Mouse (Mus musculus) G1E-ER4 (cell line): ENCODE results near the gene Phactr1. TPM values are rescaled to one million over a fixed set of nuclear protein-coding genes. Genes with fewer than 3 reads are reported as not detected.

Source experiments
- GATA1 ChIP-seq: IDR thresholded peaks from one replicate; pipeline ENCODE4 v1.8.0; 2012; ENCODE audit warnings: low read length, inconsistent platforms
- polyA plus RNA-seq: library from polyadenylated mRNA; stranded (reverse); fragments of >175 nt; gene quantifications from 2 replicates; pipeline ENCODE4 v1.2.3, GENCODE M21; 2012

Gene Phactr1
- polyA plus RNA-seq, 1 experiment, result not detected

DNA sequence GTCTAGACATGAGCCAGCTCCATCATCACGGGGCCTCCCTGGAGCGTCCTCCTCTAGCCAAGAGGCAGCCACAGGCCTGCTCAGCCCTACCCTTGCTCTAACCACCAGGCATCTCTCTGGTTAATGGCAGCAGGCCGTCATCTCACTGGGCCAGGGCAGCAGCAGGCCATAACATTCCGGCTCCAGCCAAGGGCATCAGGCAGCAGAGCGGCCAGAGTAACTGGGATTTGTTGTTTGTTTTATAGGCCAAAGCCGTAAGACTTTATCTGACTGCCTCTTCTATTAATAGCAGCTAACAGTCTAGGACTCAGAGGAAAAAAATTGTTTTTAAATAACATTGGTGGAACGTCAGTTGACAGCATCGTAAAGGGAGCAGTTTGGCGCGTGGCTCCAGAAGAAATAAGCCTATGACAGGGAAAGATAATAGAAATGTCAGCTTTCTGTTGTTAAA is 451.3 kb downstream of the Phactr1 start:
- TF ChIP-seq GATA1, result no peak

DNA sequence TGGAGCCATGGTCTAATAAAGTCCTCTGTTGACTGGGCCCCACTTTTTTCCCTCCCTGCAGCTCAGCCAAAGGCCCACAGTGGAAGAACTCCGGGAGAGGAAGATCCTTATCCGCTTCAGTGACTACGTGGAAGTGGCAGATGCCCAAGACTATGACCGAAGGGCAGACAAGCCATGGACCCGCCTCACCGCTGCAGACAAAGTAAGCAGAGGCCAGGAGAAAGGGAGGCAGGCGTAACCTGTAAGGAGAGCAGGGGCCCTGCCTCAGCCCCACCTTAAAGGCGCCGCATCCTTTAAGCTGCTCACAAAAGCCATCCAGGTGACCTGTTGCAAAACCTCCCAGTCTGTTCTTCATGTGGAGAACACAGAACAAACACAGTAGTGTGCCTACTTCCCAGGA is 452.4 kb downstream of the Phactr1 start:
- no peak for TF ChIP-seq GATA1

DNA sequence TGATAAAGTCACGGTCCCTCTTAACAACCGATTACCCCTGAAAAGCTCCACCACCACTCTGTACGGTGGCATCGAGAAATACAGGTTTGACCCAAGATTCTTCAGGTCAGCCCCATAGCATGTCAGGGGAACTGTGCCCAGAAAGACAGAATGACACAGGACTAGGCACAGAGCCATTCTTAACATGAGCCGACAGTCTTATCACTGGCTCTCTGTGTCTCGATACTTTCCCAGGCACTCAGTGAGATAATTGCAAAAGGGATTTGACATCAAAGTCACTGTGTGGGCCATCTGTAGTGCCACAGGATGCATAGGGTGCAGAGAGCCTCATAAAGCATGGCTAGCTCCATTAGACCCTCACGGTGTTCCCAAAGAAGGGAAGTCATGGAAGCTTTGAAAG is 453.0 kb downstream of the Phactr1 start:
- TF ChIP-seq GATA1, result no peak

DNA sequence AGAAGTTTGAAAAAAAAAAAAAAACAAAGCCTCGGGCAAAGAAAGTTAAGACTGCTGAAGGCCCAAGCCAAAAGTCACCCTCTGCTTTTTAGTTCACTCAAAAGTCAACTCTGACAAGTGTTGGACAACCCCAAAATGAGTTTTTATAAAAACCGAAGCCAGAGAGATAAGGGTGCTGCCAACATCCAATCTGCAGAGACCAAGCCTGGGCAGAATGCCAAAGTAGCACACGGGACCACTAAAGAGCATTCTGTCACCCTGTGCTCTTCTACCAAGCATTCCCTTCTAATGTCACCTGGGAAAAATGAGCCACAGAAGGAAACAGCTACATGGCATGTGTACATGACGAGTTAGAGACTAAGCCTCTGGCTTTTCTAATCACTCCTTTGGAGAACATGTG is 454.0 kb downstream of the Phactr1 start:
- TF ChIP-seq GATA1, result no peak

DNA sequence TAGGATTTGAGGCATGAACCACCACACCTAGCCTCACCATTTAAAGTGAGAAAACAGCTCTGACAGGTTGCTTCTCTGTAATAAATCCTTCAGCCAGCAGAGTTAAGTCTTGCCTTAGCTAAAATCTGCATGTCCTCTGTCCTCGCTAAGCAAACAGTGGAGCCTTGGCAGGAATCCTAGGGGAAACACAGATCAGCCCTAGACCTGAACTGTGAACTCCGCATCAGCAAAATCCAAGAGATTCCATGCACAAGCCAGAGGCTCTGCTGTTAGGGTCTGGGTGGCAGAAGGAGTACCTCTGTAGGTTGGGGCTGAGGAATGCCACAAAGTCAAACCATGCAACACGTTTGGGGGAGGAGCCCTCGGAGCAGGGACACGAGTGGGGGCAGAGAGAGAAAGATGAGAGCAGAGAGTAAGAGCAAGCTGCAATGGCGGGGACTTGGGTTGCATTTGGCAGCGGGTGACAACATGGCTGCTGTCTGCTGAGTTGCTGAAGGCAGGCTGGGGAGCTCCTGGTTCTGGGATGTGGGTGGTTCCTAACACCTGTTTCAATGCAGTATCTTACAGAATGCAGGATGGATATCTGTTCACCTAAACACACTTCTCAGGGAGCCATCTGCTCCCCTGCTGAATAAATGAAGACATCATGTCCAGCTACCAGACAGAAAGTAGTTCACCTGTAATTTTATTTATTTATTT is 464.4 kb downstream of the Phactr1 start:
- no peak for TF ChIP-seq GATA1

DNA sequence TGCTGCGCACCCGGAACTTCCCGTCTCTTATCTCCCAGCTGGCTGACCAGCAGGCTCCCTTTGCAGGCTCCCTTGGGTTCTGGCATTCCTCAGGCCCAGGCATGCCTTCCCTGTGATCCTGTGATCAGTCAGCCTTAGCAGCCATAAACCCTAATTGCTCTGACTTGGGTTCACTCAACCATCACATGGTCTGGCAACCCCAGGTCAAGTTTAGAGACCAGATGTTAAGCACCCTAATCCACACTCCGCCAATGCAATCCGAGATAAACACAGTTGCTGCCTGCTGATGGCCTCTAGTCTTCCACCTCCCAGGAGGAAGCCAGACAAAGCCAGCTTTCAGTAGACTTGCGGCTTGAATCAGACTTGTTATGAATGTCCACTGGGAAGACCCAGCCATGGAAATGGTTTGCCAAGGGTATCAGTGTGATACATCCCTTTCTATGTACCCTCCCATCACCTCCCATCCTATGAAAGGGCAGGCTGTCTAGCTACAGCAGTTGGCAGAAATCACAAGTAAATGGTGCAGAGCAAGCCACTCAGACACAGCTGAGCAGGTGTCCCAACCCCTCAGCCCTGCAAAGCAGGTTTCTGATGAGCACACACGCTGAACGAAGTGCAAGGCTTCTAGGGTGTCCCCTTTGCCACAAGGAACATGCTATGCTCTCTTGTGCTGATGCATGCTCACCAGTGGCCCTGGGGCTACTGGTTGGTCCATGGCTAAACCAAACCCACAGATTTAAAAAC is 466.3 kb downstream of the Phactr1 start:
- TF ChIP-seq GATA1, result no peak

DNA sequence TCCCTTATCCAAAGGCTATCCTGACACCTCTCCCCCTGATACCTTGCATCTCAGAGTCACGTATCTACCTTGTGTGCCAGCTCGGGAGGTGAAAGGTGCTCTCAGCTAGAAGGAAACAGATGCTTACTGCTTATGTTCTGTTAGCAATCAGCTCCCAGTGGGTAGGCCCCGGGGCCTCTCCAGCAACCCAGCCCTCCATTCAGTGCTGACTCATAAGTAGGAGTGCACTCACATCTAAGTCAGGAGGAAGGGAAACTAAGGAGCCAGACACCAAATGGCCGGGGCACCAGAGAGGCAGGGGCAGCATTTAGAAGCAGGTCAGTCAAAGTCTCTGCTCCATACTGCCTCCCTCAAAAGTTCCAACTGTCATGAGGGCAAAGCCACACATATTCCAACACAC is 468.3 kb downstream of the Phactr1 start:
- no peak for TF ChIP-seq GATA1

DNA sequence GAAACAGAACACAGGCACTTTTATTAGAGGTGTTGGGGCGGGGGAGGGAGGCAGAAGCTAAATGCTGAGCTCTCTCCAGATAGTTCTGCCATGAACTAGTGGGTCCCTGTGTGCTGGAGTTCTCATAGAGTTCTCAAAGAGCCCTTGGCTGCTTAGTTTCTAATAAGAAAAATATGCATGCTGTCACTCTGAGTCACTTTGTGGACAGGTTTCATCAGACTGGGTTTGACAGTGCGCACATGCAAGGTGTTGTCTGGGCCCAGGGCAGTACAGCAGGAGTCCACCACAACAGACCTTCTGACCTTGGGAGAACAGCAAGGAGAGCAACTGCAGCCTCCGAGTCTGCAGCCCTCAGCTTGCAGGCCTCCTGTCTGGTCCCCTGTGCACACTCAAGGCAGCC is 469.2 kb downstream of the Phactr1 start:
- no peak for TF ChIP-seq GATA1

DNA sequence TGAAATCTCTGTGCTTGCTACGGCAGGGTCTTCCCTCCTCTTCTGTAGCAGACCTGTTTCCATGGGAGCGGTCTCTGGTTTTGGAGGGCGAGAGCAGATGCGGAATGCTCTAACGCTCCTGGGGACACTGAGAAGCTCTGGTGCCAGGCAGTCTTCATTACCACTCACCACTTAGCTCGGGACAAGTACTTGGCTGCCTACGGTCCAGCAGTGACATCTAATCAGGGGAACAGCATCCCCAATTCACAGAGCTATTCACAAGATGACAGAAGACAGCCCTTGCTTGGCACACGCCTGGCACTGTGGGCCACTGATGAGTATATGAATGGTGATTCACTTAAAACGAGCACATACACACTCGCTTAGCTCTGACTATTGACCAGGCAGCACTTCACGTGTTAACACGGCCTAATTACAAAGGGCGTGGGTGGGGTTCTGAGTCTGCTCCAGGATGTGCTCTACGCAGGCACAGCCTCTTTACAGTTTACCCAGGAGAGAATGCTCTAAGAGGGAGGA is 471.6 kb downstream of the Phactr1 start:
- no peak for TF ChIP-seq GATA1

DNA sequence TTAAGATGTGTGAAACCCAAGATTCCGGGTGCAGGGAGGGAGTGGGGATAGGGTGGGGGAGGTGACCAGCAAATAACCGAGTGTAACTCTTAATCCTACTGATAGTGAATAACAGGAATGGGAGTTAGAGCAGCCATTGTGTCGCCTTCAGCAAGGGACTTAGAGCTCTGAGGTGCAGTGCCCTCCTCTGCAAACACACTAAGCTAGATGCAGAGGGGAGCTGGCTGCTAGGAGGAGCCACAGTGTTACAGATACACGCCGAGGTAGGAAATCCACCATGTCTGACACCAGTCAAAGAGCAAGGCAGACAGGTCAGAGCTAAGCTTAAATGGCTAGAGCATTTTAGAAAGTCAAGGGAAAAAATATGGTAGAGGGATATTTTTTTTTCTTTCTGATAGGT is 476.9 kb downstream of the Phactr1 start:
- no peak for TF ChIP-seq GATA1

DNA sequence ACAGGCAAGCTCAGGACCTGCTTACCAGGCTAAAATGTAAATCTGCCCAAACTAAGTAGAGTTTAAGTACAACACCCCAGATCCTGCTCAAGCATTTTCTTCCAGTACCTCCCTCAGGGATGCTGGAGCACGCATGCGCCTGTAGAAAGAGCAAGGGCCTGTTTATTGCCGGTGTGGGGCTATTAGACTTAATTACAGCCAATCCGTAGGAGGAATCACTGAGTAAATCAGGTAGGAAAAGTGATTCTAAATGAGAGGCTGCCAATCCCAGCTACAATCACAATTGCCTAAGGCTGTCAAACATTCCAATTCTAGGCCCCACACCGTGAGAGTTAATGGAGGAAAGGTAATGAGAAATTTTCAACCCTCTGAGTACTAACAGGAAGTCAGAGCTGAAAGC is 477.9 kb downstream of the Phactr1 start:
- TF ChIP-seq GATA1, result no peak

DNA sequence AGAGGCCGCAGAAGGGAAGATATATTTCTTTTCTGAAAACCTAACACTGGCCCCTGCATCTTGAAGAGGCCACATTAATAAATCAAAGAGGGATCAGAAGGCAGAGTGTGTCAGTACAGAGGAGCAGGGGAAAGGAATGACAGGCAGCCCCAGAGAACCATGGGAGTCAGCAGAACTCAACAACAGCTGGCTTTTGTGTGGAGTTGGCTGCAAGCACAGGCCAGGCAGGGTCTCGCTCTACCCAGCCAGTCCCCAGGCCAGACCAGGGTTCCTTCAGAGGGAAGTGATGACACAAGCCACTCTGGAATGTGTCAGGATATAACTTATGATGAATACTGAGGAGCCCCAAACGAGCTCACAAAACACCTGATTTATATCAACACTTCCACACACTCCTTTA is 479.0 kb downstream of the Phactr1 start:
- no peak for TF ChIP-seq GATA1

DNA sequence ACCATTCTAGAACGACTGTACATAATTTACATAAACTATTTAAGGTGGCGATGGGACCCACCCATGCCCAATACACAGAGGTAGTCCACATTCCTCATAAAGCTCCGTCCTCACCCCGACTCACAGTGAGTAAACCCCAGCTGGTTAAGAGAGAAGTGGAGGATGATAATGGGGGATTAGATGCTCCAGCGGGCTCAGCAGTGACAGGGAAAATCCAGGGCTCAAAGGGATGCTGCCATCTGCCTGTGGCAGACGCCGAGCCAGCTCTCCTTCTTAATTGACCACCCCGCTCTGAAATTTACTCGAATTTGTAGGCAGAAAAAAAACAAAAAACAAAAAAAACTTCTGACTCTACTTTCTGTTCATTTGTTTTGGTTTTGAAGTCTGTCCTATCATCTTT is 487.3 kb downstream of the Phactr1 start:
- no peak for TF ChIP-seq GATA1

DNA sequence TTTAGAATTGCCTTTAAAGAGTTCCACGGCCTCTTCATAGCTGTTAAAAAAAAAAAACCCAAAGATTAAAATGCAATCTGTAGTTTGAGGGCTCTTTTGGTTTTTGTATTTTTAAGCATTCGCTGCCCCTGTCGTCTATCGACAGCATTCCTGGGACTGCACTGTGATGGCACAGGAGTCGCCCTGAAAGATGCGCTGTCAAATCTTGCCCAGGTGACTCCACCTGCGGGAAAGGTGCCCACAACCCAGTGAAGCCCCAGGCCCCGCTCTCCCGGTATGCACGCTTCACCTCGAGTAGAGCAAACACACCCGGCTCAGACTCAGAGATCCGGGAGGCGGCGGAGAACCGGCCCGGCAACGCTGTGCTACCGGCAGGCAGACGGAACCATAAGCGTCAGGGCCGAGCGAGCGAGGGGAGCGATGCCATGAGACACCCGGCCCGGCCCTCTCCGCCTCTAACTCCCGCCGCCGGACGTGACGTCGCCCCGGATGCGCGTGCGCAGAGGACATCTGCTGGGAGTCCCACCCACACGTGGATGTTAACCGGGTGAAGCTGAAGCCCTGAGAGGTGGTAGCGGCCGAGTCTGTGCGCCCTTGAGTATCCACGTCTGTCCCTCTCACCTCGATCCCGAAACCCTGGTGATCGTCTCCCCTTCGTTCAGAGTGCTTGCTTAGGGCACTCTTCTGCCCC is 490.7 kb downstream of the Phactr1 start, which contains the start of gene Tbc1d7:
TSS of gene Tbc1d7 (minus strand) at position 482 of the 691 bp plus-strand sequence.
- no peak for TF ChIP-seq GATA1

DNA sequence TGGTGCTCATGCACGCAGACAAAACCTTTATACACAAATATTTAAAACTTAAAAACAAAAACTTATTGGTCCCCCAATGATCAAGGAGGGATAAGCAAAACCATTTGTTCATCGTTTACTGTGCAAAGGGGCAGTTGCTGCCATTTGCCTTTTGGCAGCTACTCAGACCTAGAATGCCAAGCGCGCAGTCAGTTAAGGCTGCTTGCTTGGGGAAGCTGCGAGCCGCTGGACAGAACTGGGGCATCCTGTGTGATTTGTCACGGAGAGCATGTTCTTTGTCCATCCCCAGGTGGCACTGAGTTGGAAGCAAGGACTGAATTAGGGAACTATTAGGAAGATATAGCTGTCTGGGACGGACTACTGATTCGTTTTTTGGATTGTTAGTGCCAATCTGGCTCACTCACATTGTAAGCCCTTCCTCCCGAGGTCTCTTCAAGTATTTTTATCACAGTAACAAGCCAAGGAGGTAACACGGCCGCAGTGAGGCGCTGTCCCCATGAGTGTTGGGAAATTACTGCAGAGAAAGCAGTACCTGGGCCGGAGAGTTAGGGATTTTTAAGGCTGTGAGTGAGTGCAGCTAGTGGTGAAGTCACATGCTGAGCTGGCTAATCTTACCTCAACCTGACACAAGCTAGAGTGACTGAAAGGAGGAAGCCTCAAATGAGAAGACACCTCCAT is 491.8 kb downstream of the Phactr1 start:
- no peak for TF ChIP-seq GATA1

DNA sequence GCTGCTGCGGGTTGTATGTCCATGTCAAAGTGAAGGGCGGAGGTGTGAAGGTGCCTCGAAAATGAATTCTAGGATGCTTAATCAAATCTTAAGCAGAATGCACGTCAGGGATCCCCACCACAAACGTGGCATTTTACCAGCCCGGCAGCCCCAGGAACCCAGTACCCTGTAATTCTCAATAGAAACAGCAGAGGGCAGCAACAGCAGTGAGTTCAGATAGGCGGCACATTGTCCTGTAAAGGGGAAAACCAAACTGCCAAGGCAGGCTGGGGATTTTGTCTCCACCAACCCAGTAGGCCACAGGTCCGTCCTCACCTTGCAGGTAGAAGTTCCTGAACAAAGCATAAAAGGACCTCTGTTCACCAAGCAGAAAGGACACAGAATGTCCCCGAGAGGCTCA is 492.8 kb downstream of the Phactr1 start:
- no peak for TF ChIP-seq GATA1
